Mouse (Mus musculus) bone marrow macrophage, adult 2 months (primary cell): ENCODE results near the gene Acot13.
A peak's percentile ranks its signal among the peaks of the same experiment; 100 is the strongest.

Source experiments
- CTCF ChIP-seq: IDR thresholded peaks from 2 replicates; pipeline ENCODE4 v1.5.1; 2012; ENCODE audit warnings: low read depth, mild to moderate bottlenecking, low read length, moderate library complexity
- POLR2A ChIP-seq: IDR thresholded peaks from 2 replicates; pipeline ENCODE4 v1.6.1; 2012; ENCODE audit warnings: mild to moderate bottlenecking, low read depth, low read length, borderline replicate concordance

GRCm38 (mm10) chr13:24831353-24832130 lies at the start of gene Acot13, which contains the start of gene Tdp2:
- TF ChIP-seq CTCF, result no peak
- TF ChIP-seq POLR2A, result peak; percentile 67; the same call in 1 of the 2 replicates
